Mouse (Mus musculus) right cerebral cortex, postnatal 25 days (tissue): ENCODE measurements around the gene Gm11627.
"Not testable (repeated sequence)": the region's sequence is repeated elsewhere in the genome, so short reads cannot be mapped to it uniquely, and the experiment has no call there.

Source experiments
- DNase-seq: peaks from one replicate; pipeline ENCODE4 v3.0.0; 2022

The Gm11627 gene

DNA sequence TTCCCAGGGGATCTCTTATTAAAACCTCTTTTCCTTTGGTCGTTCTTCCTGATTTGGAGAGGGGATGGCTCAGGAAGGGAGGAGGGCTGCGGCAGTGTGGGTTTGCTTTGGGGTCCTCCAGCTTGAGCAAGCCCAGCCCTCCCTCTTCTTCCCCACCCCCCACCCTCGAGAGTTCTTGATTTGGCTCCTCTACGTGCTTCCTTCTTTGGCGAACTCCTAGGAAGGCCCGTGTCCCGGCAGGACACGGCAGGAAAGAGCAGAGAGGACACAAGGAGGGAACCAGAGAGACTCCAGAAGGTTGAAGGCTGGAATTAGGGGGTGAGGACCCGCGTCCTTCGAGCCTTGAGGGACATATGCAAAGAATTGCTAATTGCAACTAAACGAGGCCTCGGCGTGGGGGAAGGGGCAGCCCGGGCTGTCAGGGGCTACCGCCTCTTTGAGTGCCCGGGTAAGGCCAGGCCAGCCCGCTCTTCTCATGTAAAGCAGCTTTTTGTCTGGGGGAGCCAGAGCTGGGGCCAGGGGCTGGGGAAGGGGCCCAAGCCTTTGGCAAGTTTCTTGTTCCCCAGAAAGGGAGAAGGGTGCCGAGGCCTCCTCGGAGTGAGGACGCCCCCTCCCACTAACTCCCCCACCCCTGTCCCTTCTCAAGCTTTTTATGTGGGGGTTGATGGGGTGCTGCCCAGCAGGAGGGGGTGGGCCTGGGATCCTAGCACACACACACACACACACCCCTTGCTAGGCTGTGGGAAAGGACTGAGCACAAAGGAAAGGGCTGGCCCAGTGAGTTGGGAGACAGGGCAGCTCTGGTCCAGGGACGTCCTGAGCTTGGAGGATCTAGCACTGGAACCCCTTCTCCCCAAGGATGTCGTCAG, at the start of gene Gm11627:
Gene Gm11627, minus strand, starts transcription at position 297 of the 869 bp plus-strand sequence.
- peak; percentile 6 for DNase-seq

GRCm38 (mm10) chr11:102628529-102628928, 49.3 kb upstream of the Gm11627 start:
- DNase-seq = no peak

- no peak for DNase-seq
These were observed 48.1 kb upstream of the Gm11627 start for GRCm38 (mm10) chr11:102627171-102627931.

- DNase-seq = no peak
These were observed 45.7 kb upstream of the Gm11627 start for GRCm38 (mm10) chr11:102624888-102625407.

DNA sequence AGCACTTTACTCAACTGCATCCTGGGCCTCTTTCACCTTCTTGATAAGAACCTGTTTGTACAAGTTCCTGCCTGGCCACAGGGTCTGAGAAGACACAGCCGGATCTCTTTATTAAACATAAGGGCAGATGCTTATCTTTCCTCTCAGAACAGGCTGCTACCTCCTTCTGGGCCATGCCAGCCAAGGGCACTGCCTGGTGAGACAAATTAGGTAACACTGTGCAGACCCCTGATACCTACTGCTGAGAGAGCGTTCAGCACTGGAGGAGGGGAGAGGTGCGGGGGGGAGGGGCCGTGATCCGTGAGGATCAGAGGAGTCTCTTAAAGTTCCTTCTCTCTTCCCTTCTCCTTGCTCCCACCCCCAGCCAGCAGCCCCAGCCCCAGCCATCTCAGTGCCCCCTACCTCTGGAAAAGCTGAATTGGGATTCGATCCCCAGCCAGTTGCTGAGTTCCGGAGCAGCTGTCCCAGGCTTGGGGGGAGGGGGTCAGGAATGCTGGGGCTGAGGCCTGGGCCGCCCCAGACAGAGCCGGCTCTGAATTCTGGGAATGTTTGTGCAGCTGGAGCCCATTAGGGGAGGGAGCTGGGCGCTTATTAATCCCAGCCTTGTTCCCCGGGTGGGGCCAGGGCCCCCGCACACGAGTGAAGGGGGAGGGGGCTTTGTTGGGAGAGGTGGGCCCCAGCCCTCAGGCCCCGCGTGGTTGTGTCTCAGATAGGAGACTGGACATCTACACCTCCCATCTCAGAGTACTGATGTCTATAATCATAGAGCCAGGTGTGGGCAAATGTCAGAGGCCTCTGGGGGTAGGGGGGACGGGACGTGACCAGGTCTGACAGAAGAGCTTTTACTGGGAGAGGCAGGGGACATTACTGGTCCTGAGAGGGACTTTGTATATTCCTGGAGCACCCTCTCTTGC, 44.9 kb upstream of the Gm11627 start:
- DNase-seq = peak; percentile 10

DNA sequence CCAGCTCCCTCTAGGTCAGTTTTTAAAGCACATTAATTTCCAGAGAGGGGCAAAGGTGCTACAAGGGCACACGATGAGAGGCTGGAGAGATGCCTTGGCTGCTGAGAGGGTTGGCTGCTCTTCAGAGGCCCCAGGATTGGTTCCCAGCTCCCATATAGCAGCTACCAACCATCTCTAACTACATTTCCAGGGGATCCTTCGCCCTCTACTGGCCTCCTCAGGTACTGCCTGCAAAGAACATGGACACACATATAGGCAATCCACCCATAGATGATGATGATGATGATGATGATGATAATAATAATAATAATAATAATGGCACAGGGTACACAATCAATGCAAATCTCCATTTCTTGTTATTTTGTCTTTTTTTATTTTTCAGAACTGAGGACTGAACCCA, 40.2 kb upstream of the Gm11627 start:
- DNase-seq = no peak

DNA sequence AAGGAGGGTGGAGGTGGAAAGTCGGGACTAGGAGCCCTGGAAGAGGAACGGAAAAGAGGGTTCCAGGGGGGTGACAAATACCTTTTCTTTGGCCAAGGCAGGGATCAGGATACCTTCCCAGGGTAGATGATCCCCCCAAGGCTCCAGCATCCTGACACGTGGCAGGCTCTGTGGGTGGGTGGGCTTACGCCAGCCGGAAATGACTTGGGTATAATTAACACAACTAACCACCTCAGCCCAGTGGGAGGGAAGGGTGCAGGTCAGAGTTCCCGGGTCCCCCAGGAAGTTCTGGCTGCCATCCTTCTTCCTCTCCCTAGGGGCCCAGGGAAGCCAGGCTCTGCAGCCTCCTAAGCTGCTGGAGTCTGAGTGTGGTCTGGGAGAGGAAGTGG, 32.0 kb upstream of the Gm11627 start:
- DNase-seq = no peak

- no peak for DNase-seq
These were observed 31.5 kb upstream of the Gm11627 start for GRCm38 (mm10) chr11:102610675-102611316.

- no peak for DNase-seq
These were observed 31.0 kb upstream of the Gm11627 start for GRCm38 (mm10) chr11:102610260-102610659.

- no peak for DNase-seq
These were observed 30.2 kb upstream of the Gm11627 start for GRCm38 (mm10) chr11:102609483-102609882.

GRCm38 (mm10) chr11:102608691-102609090, 29.4 kb upstream of the Gm11627 start:
- DNase-seq = no peak

DNA sequence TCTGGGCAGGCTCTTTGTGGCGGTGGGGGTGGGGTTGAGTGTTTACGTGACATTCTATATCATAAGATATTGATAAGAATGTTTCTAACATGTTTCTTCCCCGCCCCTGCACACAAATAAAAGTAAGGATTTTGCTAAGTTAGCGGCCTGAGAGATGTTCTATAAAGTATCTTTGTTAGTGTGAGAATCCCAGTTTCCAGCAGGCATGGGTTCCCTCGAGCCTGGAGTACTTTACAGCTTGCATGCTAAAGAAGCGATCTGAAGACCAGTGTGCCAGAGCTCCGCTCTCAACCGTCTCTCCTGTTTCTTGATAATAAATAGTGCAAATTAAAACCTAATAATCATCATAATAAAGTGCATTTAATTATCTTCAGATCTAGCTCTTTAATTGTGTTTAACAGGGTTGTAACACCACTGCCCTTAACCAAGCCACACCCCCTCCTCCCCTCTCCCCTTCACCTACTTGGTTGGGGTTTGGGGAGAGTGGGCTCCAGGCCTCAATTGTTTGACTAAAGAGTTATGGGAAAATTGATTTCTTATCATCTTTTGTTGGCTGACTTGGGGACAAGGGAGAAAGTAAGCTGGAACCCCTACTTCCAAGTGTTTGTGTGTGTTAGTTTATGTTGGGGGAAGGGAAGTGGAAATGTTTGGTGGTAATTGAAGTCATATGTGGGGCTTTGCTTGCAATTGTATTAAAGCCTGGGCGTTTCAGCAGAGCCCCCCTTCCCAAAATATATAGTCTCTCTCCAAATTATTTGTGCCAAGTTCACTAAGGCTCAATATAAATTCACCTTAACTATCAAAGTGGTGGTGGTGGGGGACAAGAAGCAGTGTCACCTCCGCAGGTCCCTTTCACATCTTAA, 28.7 kb upstream of the Gm11627 start:
- no peak for DNase-seq

DNA sequence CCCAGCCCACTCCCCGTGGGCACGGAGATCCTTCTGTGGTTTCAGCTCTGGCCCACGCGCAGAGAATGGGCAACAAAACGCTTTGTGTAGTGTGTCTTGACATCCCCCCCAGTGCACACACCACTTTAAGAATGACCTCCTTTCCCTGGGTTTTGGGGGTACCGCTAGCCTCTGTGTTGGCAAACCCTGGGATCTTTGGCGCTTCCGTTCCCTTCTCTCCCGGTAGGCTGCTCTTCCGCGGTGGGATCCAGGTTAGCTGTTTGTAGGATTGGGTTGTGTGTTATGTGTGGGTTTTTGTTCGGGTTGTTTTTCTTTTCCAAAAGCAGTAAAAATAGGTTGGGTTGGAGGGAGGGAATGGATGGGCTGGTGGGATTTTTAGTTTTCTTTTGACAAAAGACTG, 27.9 kb upstream of the Gm11627 start:
- DNase-seq = not testable (repeated sequence)

GRCm38 (mm10) chr11:102606751-102607171, 27.5 kb upstream of the Gm11627 start:
- no peak for DNase-seq

GRCm38 (mm10) chr11:102605553-102606416, 26.5 kb upstream of the Gm11627 start:
- DNase-seq = no peak

DNA sequence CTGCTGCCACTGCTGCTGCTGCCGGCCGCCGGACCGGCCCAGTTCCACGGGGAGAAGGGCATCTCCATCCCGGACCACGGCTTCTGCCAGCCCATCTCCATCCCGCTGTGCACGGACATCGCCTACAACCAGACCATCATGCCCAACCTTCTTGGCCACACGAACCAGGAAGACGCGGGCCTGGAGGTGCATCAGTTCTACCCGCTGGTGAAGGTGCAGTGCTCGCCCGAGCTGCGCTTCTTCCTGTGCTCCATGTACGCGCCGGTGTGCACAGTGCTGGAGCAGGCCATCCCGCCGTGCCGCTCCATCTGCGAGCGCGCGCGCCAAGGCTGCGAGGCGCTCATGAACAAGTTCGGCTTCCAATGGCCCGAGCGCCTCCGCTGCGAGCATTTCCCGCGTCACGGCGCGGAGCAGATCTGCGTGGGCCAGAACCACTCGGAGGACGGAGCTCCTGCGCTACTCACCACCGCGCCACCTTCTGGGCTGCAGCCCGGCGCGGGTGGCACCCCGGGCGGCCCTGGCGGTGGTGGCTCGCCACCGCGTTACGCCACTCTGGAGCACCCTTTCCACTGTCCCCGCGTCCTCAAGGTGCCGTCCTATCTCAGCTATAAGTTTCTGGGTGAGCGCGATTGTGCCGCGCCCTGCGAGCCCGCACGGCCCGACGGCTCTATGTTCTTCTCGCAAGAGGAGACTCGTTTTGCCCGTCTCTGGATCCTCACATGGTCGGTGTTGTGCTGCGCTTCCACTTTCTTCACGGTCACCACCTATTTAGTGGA, 25.7 kb upstream of the Gm11627 start:
- peak; percentile 60 for DNase-seq

DNA sequence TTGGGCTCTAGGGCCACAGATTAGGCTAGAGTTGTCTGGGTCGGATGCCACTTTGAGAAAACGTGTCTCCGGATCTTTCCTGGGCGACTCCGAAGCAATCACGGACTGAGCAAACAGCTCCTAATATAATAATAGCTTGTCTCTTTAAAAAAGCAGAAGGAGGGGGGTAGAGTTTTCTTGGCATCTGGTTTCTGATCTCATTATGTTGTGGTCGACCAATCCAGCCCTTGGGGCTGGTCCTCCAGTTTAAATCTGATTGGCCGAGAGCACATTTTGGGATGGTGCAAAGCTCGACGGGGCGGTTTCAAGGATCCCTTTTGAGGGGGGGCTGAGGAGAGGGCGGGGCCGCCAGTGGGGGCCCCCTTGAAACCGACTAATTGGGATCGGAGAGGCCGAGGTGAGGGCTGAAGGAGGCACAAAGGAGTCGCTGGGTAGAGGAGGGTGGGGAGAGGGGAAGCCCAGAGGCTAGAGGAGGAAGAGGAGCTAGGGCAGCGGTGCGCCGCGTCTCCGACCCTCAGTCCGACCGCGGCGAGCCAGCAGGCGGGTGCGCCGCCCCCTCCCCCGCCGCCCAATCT, 24.8 kb upstream of the Gm11627 start, which contains the start of gene Fzd2:
Gene Fzd2, plus strand, starts transcription at position 387 of the 575 bp plus-strand sequence.
- DNase-seq = peak; percentile 60

DNA sequence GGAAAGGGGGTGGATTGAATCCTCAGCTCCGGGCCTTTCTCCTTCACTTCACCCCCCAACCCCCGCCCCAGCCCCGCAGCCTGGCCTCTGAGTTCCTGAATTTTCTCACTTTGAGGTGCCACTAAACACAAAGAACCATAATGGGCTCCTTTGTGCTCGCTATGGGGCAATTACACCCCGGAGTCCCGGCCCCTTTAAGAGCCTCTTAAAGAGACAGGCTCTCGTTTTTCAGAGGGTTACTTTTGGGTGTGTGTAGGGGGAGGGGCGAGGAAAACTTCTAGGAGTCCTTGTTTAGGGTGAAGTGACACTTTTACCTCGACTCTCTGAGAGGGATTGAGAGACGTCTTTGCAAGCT, 24.2 kb upstream of the Gm11627 start:
- DNase-seq = no peak
